Mouse (Mus musculus): ENCODE measurements at regions not wholly inside any gene's neighbourhood (a gene's known extent, or its start where the extent isn't known, plus 50 kb on each side); places are given as distances from the start of the nearest gene placed in this dataset.

DNA sequence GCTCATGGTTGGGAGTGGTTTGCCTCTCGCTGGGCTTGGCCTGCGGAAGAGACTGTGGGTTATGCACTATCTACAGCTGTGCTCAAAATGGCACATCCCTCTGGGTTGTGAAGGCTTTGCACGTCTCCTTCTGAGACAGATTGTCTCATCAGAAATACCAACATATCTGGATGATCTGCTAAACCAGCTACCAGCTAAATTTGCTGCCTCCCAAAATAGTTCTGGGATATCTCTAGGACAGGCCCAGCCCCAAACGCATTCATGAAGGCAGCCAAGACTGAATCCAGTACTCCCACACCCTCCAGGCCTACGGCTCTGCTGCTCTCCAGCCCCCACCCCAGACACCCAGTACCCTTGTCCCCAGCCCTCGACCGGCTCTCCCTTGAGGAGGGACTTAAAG, 145.7 kb downstream of the Tle3 start:
- no peak for DNase-seq (ENCODE audit: low spot score in 2 of 2)

GRCm38 (mm10) chr9:61511436-61511835, 139.3 kb downstream of the Tle3 start:
- DNase-seq (ENCODE audit: low spot score in 2 of 2): no peak

GRCm38 (mm10) chr9:61510217-61510893, 138.2 kb downstream of the Tle3 start:
- peak; percentile 41 to 50 for DNase-seq (ENCODE audit: low spot score in 2 of 2)

GRCm38 (mm10) chr9:61509591-61510191, 137.5 kb downstream of the Tle3 start:
- DNase-seq (ENCODE audit: low spot score in 2 of 2): no peak

DNA sequence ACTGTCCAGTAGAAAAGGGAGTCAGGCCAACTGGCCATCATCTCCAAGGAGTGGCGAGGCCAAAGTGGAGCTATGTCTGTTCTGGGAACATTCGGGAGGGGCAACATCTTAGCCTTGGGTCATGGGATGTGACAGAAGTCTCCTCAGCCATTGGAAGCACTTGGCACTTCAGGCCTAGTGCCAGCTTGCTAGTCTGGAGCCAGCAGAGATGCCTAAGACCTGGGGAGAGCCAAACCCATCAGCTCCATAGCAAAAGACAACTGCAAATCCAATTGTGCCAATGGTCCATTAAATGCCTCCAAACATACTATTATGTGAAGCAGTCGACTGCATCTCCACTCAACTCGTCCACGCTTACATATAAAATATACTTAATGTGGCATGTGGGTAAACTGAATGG, 136.9 kb downstream of the Tle3 start:
- no peak for DNase-seq (ENCODE audit: low spot score in 2 of 2)

GRCm38 (mm10) chr9:61500851-61501250, 128.7 kb downstream of the Tle3 start:
- no peak for DNase-seq (ENCODE audit: low spot score in 2 of 2)

GRCm38 (mm10) chr9:61492896-61493295, 120.7 kb downstream of the Tle3 start:
- no peak for DNase-seq (ENCODE audit: low spot score in 2 of 2)

GRCm38 (mm10) chr9:61491131-61491712, 119.1 kb downstream of the Tle3 start:
- DNase-seq (ENCODE audit: low spot score in 2 of 2): no peak

DNA sequence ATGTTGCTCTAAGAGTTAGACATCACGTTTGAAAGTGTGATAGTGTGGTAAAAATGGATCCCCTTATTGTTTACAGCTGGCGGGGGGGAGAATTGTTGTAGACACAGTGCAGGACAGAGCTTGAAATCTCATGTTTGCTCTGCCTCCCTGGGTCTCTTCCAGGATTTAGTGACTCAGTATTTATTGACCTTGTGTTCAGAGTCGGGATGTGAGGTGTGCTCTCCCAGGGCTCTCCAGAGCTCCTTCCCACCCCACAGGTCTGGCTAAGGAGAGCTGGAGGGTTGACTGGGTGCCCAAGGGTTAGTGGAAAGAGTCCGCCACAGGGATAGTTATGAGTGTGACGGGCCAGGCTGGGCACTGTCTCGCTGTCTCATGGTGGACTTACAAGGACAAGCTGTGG, 117.8 kb downstream of the Tle3 start:
- DNase-seq (ENCODE audit: low spot score in 2 of 2): no peak

DNA sequence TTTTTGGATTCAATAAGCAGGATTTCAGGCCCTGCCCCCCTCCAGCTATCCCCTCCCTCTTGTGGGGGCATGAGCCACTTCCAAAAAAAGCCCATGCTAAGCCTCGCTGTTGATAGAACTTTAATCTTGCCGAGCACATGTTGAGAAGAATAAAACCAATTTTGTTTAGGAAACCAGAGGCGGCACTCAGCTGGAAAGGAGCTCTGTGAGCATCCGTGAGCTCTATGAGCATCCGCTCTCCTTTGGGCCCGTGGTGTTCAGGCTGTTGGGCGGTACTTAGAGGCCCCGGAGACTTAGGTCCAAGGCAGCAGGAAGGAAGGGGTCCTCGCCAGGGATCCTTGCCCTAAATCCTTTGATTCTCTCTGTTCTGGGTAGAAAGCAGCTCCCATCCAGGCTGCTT, 117.0 kb downstream of the Tle3 start:
- no peak for DNase-seq (ENCODE audit: low spot score in 2 of 2)

GRCm38 (mm10) chr9:61487824-61488223, 115.7 kb downstream of the Tle3 start:
- no peak for DNase-seq (ENCODE audit: low spot score in 2 of 2)

GRCm38 (mm10) chr9:61487146-61487545, 115.0 kb downstream of the Tle3 start:
- no peak for DNase-seq (ENCODE audit: low spot score in 2 of 2)

GRCm38 (mm10) chr9:61484391-61484790, 112.2 kb downstream of the Tle3 start:
- DNase-seq (ENCODE audit: low spot score in 2 of 2): no peak

- no peak for DNase-seq (ENCODE audit: low spot score in 2 of 2)
Measured at GRCm38 (mm10) chr9:61479626-61480025, 107.5 kb downstream of the Tle3 start.

GRCm38 (mm10) chr9:61478862-61479261, 106.7 kb downstream of the Tle3 start:
- no peak for DNase-seq (ENCODE audit: low spot score in 2 of 2)

GRCm38 (mm10) chr9:61476351-61476750, 104.2 kb downstream of the Tle3 start:
- DNase-seq (ENCODE audit: low spot score in 2 of 2): no peak

DNA sequence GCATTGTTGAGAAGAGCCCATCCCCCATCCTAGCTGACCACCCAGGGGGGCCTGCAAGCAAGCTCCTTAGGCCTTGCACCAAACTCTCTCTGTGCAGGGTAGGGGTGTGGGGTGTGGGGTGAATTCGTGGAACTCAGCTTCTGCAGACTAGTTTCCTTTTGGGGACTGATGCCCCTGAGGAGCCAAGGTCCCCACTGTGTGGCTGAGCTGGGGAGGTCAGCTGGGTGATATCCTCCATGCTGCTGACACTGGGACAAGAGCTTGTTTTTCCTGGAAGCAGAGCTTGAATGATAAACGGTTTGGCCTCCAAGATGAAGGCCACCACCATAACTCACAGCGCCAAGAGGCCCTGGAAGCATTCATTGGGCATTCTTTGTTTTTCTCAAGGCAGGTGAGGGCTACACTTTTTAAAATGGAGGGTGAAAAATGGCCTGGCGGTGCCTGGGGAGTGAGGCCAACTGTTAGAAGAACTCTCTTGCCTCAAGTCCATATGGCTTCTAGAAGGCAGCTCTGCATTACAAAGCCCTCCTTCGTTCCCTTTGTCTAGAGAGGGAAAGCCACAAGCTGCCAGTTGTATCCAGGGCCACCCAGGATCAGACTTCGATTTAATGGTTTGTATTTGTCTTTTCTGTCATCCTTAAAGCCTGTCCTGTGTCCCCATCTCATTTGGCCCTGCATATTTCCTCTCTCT, 98.8 kb downstream of the Tle3 start:
- DNase-seq (ENCODE audit: low spot score in 2 of 2): no peak

DNA sequence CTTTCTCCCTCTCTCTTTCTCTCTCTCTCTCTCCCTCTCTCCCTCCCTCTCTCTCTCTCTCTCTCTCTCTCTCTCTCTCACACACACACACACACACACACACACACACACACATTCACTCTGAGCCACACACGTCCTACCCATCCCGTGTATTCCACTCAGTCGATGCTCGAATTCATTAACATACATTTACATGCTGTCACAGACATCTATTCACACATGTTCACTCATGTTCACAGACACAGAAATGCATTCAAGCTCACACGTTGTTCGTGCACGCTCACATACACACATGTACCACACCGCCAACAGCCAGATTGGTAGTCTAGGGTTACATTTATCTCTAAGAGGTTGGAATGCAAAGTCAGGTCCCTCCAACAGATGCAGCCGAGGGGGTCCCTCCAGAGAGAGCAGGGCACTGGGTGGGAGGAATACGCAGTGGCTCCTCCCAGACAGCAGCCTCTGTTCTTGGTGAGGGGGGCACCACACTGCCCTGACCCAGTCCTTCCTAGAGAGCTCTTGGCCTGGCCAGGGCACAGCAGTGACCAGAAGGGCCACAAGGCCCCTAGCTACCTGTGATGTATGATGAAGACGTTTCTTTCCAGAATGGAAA, 96.8 kb downstream of the Tle3 start:
- DNase-seq (ENCODE audit: low spot score in 2 of 2): no peak

- no peak for DNase-seq (ENCODE audit: low spot score in 2 of 2)
Measured at GRCm38 (mm10) chr9:61468368-61468848, 96.2 kb downstream of the Tle3 start.
